Mouse (Mus musculus) kidney, adult 18-20 months (tissue): ENCODE measurements around the gene Slc26a6.

Source experiments
- DNase-seq: peaks from one replicate; pipeline ENCODE4 v3.0.0; 2021

The Slc26a6 gene

DNA sequence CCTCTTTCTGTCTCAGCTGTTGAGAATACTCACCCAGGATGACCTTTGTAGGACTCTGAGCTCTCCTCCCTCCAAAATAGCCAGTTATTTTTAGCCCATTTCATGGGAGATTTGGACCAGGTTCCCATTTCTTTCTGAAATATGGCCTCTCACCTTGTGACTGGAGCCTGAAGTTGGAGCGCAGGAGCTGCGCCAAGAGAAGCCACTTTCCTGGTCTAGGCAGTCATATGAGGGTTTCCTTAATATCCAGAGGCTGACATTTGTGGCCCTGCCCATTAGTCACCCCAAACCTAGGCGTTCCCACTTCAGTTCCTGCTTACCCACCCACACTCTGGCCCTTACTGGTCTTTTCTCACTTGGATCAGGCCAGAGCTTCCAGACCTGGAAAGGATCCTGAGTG, at the start of gene Slc26a6:
TSS of gene Slc26a6 (plus strand) at position 308 of the 400 bp plus-strand sequence.
- DNase-seq, result no peak

DNA sequence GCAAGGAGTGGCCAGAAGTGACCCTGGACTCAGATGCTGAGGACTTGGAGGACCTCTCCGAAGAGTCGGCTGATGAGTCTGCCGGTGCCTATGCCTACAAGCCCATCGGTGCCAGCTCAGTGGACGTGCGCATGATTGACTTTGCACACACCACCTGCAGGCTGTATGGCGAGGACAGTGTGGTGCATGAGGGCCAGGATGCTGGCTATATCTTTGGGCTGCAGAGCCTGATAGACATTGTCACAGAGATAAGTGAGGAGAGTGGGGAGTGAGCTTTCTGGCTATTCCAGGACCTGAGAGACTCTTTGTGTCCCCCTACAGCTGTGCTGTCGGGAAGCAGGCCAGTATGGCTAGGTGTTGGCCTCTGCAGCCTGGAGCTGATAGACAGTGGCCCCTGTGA, 47.3 kb upstream of the Slc26a6 start:
- no peak for DNase-seq

- no peak for DNase-seq
Observed at GRCm38 (mm10) chr9:108806379-108806778, 46.7 kb upstream of the Slc26a6 start.

DNA sequence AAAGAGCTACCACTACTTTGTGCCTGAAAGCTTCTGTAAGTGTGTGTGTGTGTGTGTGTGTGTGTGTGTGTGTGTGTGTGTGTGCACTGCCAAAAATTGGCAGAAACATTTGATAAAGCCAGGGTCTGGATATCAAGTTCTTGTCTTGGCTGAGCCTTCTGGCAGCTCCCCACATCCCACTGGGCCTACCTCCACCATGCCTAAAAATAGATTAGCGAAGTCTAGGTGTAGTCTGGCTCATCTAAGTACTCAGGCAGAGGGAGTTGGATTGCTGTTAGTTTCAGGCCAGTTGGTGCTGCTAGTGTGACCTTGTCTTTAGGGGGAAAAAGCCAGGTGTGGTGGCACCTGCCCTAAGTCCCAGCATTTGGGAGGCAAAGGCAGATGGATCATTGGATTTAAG, 46.3 kb upstream of the Slc26a6 start:
- no peak for DNase-seq

GRCm38 (mm10) chr9:108807674-108808073, 45.4 kb upstream of the Slc26a6 start:
- DNase-seq, result no peak

DNA sequence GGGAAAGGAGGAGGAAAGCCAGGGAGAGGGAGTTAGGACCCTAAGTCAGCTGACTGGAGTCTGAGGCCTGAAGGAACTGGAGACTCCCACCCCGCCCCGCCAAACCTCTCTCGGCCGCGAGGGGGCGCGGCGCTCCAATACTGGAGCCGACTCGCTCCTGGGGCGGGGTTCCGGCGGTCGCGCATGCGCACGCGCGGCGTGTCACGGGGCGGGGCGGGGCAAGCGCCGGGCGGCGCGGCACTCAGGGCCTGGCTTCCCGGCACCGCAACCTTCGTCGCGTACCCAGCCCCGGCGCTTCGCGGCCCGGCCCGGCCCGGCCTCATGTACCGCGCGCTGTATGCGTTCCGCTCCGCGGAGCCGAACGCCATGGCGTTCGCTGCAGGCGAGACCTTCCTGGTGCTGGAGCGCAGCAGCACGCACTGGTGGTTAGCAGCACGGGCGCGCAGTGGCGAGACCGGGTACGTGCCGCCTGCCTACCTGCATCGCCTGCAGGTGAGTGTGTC, 44.9 kb upstream of the Slc26a6 start, which contains the start of gene Nckipsd:
TSS of gene Nckipsd (plus strand) at position 206 of the 503 bp plus-strand sequence.
- peak; percentile 95 for DNase-seq

DNA sequence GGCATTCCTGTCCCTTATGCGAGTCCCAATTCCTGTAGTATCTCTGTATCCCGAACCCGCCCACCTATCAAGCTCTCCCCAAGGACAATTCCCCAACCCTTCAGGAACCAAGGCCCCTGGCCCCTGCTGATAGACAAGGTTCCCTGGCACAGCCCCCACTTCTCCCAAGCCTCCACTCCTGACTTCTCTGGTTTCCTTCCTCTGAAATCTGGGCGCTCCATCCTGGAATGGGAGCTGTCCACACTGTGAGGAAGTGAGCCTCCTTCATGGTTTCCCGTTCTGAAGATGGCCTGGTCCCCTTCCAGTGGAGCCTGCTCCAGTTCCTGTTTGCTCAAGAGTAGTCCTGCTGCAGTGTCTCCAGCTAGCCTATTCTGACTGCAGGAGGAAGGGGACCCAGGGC, 43.9 kb upstream of the Slc26a6 start:
- peak; percentile 45 for DNase-seq

- DNase-seq, result no peak
Observed at GRCm38 (mm10) chr9:108809723-108810122, 43.4 kb upstream of the Slc26a6 start.

GRCm38 (mm10) chr9:108810516-108810915, 42.6 kb upstream of the Slc26a6 start:
- no peak for DNase-seq

DNA sequence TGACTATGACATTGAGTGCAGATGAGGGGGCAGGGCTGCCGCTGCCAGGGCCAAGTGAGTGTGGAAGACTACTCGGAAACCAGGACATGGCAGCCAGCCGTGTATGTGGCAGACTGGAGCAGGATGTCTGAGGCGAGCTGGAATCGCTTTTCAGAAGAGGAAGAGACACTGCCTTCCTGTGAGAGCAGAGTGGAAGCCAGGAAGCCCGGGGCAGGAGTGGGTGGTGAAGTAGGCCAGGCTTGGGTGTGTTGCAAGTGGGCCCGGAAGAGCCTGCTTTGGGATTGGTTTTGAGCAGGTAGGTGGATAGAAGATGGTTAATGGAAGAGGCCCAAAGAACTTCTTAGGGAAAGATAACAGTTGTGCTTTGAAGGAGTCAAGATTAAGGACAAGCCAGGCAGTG, 37.5 kb upstream of the Slc26a6 start:
- DNase-seq, result no peak

DNA sequence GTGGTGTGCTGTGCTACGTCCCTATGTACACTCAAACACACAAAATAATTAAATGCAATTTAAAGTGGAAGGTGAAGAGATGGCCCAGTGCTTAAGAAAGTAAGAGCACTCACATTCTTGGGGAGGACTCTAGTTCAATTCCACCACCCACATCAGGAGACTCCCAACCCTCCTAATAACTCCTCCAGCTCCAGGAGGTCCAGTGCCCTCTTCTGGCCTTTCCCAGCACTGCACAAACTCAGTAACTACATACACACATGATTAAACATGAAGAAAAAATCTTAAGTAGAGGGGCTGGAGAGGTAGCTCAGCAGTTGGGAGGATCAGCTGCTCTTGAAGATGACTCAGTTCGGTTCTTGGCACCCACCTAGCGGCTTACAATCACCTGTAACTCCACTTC, 33.6 kb upstream of the Slc26a6 start:
- DNase-seq, result peak; percentile 72

- DNase-seq, result no peak
Observed at GRCm38 (mm10) chr9:108820077-108820476, 33.0 kb upstream of the Slc26a6 start.

DNA sequence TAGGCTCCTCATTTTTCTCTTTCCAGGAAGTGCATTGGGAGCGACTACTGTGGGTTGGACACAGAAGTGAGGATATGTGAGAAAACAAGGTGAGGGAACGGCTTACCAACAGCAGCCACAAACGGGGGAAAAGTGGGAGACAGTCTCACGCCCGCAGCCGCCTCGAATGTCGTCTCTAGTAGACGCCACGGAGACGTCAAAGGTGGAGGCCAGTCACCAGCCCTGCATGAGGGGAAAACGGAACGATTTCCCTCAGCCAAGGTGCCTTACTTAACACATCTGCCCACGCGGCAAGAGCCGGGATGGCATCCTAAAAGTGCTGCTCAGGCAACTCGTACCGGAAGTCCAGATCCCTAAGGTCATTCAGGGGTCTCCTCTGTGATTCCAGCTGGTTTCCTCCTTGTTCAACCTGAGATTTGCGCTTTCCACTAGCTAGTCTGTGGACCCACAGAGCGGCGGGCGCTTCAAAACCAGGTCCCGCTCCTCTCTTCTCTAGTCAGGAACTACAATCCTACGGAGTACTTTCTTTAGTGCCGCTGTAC, 28.9 kb upstream of the Slc26a6 start:
- no peak for DNase-seq

DNA sequence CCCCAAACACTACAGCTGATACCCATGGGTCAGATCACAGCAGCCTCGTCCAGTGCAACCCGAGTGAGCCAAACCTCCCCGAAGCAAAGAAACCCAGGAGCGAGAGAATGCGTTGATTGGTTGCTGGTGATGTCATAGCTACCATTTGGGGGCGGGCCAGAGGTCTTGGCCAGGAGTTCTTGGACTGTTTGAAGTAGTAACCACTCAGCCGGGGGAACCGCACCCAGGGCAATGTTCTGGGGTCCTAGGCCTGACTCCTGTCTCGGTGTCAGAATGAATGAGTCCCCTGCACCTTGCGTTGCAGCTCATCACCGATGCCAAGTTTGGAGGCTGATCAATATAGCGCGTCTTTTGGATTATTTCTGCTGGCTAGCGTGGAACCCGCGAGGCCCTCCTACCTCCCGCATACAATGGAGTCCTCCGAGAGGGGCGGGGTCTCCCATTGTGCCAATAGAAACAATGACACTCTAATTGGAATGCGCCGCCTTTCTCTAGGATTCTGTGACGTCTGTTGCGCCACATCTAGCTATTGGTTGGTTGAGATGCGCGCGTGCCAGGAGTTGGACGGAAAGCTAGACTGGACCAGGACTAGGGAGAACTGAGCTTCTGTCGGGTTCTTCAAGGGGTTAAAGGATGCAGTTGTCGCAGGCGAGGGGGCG, 28.2 kb upstream of the Slc26a6 start:
- no peak for DNase-seq

- no peak for DNase-seq
Observed at GRCm38 (mm10) chr9:108825820-108826699, 27.0 kb upstream of the Slc26a6 start, which contains the start of gene Celsr3. Gene Celsr3, plus strand, starts transcription at chr9:108826320.

GRCm38 (mm10) chr9:108826700-108827340, 26.3 kb upstream of the Slc26a6 start:
- peak; percentile 82 for DNase-seq

DNA sequence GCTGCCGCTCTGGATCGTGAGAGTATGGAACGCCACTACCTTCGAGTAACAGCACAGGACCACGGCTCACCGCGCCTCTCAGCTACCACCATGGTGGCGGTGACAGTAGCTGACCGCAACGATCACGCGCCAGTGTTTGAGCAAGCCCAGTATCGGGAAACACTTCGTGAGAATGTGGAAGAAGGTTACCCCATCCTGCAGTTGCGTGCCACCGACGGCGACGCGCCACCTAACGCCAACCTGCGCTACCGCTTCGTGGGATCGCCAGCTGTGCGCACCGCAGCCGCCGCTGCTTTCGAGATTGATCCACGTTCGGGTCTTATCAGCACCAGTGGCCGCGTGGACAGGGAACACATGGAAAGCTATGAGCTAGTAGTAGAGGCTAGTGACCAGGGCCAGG, 25.6 kb upstream of the Slc26a6 start:
- no peak for DNase-seq

DNA sequence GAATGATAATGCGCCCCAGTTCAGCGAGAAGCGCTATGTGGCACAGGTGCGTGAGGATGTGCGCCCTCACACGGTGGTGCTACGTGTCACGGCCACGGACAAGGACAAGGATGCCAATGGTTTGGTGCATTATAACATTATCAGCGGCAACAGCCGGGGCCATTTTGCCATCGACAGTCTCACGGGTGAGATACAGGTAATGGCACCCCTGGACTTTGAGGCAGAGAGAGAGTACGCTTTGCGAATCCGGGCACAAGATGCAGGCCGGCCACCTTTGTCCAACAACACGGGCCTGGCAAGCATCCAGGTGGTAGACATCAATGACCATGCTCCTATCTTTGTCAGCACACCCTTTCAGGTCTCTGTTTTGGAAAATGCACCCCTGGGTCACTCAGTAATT, 25.2 kb upstream of the Slc26a6 start:
- DNase-seq, result no peak

GRCm38 (mm10) chr9:108831637-108832036, 21.4 kb upstream of the Slc26a6 start:
- no peak for DNase-seq

DNA sequence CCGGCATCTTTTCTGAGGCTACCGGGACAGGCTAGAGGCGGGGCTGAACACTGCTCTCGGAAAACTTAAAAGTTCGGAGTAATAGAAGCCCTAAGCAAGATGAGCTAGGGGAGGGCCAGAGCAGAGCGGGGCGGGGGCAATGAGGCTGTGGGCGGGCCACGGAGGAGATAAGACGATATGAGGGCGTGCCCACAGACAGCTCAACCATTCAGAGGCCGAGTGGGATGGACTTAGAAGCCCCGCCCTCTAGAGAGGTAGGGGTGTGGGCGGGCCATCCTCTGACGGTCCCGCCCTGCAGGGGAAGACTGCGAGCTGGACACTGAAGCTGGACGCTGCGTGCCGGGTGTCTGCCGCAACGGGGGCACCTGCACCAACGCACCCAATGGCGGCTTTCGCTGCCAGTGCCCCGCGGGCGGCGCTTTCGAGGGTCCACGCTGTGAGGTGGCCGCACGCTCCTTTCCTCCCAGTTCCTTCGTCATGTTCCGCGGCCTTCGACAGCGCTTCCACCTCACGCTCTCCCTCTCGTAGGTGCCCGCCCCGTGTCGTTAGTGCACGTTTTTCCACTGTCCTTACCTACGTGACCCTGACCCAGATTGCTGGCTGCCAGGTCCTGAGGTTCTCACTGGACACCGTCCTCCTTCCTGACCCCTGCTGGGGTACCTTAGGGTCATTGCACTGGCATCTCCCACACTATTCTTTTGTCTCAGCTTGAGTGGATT, 20.5 kb upstream of the Slc26a6 start:
- DNase-seq, result peak; percentile 91

GRCm38 (mm10) chr9:108842989-108843388, 10.1 kb upstream of the Slc26a6 start:
- peak; percentile 78 for DNase-seq

DNA sequence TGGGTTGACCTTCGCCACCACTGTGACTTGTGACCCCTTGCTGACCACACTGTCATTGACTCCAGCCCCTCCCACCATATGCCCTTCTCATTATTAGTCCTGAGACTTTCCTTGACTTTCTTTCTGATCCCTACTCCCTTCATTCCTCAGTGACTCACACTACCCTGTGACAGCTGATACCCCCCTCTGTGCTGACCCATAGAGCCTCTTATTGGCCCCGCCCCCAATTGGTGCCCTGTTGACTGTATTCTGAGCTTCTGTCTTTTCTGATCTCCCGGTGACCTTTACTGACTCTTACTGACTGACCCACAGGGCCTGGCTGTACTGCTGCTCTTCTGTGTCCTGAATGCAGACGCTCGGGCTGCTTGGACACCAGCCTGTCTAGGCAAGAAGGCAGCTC, 7.7 kb upstream of the Slc26a6 start:
- DNase-seq, result no peak
